Mouse (Mus musculus): ENCODE results near the gene Enah. TPM values are rescaled to one million over a fixed set of nuclear protein-coding genes. Genes with fewer than 3 reads are reported as not detected.

Enah gene
- polyA plus RNA-seq, 1 experiment from 2014 or later = 24.9 TPM

DNA sequence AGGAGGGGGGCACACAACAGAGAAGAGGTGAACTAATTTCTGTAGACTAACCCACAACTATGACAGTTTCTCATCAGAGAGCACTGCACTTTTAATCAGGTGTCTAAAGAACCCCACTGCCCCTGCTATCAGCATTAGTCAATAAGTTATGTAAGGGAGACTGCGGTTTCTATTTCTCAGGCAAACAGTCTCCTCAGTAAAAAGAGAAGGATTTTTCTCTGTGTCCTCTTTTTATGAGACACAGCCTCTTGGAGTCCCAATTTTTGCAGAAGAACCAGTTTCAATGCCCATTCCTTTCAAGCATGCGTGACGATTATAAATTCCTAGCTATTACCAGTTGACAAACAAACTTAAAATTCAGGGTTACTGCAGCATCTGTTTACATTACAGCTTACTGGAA lies 59.4 kb downstream of the Enah start:
- Histone ChIP-seq H3K9ac (ENCODE audit: low read length) (no peak overlapping the region), H3K36me3 (ENCODE audit: control insufficient read depth, insufficient read depth, low read length) (peaks cover 26% of the 10 kb centered on the region; the same call in 1 of the 2 replicates), H3K9me3 (ENCODE audit: control insufficient read depth, low read length) (no peaks in the 10 kb centered on the region), H3K4me2 (ENCODE audit: low read length) (no peak overlapping the region), H3K4me1 (replicated peaks; ENCODE audit: control insufficient read depth, insufficient read depth, low read length) (no peaks in the 10 kb centered on the region), H3K27ac (ENCODE audit: low read depth) (no peak overlapping the region), H3K27me3 (replicated peaks; ENCODE audit: control insufficient read depth, insufficient read depth, low read length) (no peaks in the 10 kb centered on the region), H3K4me3 (ENCODE audit: low read depth, low read length) (no peak overlapping the region)
- no peak for ATAC-seq (replicated peaks; ENCODE audit: low FRiP score, low TSS enrichment, low read depth)
- DNase-seq (ENCODE audit: low spot score) = no peak
- 81% methylated on average over 3 of the region's 3 CpGs for WGBS

DNA sequence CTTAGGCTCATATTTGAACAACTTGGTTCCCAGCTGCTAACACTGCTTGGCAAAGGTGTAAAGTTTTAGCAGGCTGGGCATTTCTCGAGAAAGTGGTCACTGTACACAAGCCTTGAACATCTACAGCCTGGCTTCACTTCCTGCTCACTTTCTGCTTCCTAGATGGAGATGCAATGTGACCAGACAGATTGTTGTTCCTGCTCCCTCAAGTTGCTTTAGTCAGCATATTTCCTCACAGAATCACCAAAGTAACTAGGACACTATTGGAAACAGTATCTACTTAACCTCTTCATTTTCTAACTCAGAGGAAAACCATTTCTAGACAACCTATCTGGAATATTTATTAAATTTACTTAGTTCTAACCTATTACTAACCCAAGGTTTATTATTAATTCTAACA lies 61.4 kb downstream of the Enah start:
- H3K27ac ChIP-seq (ENCODE audit: low read depth) = no peak overlapping the region
- no peak overlapping the region for H3K4me2 ChIP-seq (ENCODE audit: low read length)
- H3K4me1 ChIP-seq (replicated peaks; ENCODE audit: control insufficient read depth, insufficient read depth, low read length) = no peaks in the 10 kb centered on the region
- H3K9me3 ChIP-seq (ENCODE audit: control insufficient read depth, low read length) = no peaks in the 10 kb centered on the region
- H3K4me3 ChIP-seq (ENCODE audit: low read depth, low read length) = no peak overlapping the region
- ATAC-seq (replicated peaks; ENCODE audit: low FRiP score, low TSS enrichment, low read depth) (no peak), DNase-seq (ENCODE audit: low spot score) (no peak)
- no peak overlapping the region for H3K9ac ChIP-seq (ENCODE audit: low read length)
- no peaks in the 10 kb centered on the region for H3K27me3 ChIP-seq (replicated peaks; ENCODE audit: control insufficient read depth, insufficient read depth, low read length)
- H3K36me3 ChIP-seq (ENCODE audit: control insufficient read depth, insufficient read depth, low read length) = peaks cover 26% of the 10 kb centered on the region; the same call in 1 of the 2 replicates
- 93% methylated on average over 1 of the region's 1 CpGs for WGBS

- Histone ChIP-seq H3K4me2 (ENCODE audit: low read length) (no peak overlapping the region), H3K4me3 (ENCODE audit: low read depth, low read length) (no peak overlapping the region), H3K4me1 (replicated peaks; ENCODE audit: control insufficient read depth, insufficient read depth, low read length) (no peaks in the 10 kb centered on the region), H3K27me3 (replicated peaks; ENCODE audit: control insufficient read depth, insufficient read depth, low read length) (no peaks in the 10 kb centered on the region), H3K36me3 (ENCODE audit: control insufficient read depth, insufficient read depth, low read length) (peaks cover 26% of the 10 kb centered on the region; the same call in 1 of the 2 replicates), H3K9me3 (ENCODE audit: control insufficient read depth, low read length) (no peaks in the 10 kb centered on the region), H3K9ac (ENCODE audit: low read length) (no peak overlapping the region), H3K27ac (ENCODE audit: low read depth) (no peak overlapping the region)
- WGBS = 94% methylated on average over 2 of the region's 2 CpGs
- DNase-seq (ENCODE audit: low spot score) (no peak), ATAC-seq (replicated peaks; ENCODE audit: low FRiP score, low TSS enrichment, low read depth) (no peak)
Measured at GRCm38 (mm10) chr1:181957736-181958135, 62.1 kb downstream of the Enah start.

- Histone ChIP-seq H3K9me3 (ENCODE audit: control insufficient read depth, low read length) (no peaks in the 10 kb centered on the region), H3K9ac (ENCODE audit: low read length) (no peak overlapping the region), H3K27me3 (replicated peaks; ENCODE audit: control insufficient read depth, insufficient read depth, low read length) (no peaks in the 10 kb centered on the region), H3K4me2 (ENCODE audit: low read length) (no peak overlapping the region), H3K27ac (ENCODE audit: low read depth) (no peak overlapping the region), H3K4me3 (ENCODE audit: low read depth, low read length) (no peak overlapping the region), H3K36me3 (ENCODE audit: control insufficient read depth, insufficient read depth, low read length) (peaks cover 14% of the 10 kb centered on the region; the same call in 1 of the 2 replicates), H3K4me1 (replicated peaks; ENCODE audit: control insufficient read depth, insufficient read depth, low read length) (no peaks in the 10 kb centered on the region)
- no peak for ATAC-seq (replicated peaks; ENCODE audit: low FRiP score, low TSS enrichment, low read depth)
- DNase-seq (ENCODE audit: low spot score) = no peak
Measured at GRCm38 (mm10) chr1:181953547-181953946, 66.2 kb downstream of the Enah start.

- WGBS = 75% methylated on average over 5 of the region's 5 CpGs
- H3K4me2 ChIP-seq (ENCODE audit: low read length) = no peak overlapping the region
- H3K36me3 ChIP-seq (ENCODE audit: control insufficient read depth, insufficient read depth, low read length) = peaks cover 4% of the 10 kb centered on the region; the same call in 1 of the 2 replicates
- H3K27me3 ChIP-seq (replicated peaks; ENCODE audit: control insufficient read depth, insufficient read depth, low read length) = no peaks in the 10 kb centered on the region
- H3K27ac ChIP-seq (ENCODE audit: low read depth) = no peak overlapping the region
- no peak for ATAC-seq (replicated peaks; ENCODE audit: low FRiP score, low TSS enrichment, low read depth)
- H3K4me1 ChIP-seq (replicated peaks; ENCODE audit: control insufficient read depth, insufficient read depth, low read length) = no peaks in the 10 kb centered on the region
- DNase-seq (ENCODE audit: low spot score) = no peak
- H3K9me3 ChIP-seq (ENCODE audit: control insufficient read depth, low read length) = 0 out of 2 replicates have a peak, but pooled peaks cover 2% of the 10 kb centered on the region
- H3K4me3 ChIP-seq (ENCODE audit: low read depth, low read length) = no peak overlapping the region
- no peak overlapping the region for H3K9ac ChIP-seq (ENCODE audit: low read length)
Measured at GRCm38 (mm10) chr1:181951266-181951665, 68.5 kb downstream of the Enah start.

DNA sequence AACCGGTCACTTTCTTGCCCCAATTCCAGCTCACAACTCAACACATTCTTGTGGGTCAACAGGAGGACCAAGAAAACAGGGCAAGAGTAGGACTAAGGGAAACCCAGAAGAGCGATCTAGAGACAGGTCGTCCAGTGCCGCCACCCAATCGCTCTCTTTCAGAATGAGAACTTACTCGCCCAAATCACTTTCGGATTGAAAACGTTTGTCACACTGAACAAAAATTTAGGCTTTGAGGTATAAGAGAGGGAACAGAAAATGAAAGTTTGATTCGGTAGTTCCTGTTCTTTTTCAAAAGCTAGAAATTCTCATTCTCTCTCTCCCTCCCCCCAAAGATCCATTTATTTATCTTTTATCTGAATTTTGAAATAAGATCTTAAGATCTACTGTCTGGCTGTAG lies 69.1 kb downstream of the Enah start:
- no peak for DNase-seq (ENCODE audit: low spot score)
- Histone ChIP-seq H3K36me3 (ENCODE audit: control insufficient read depth, insufficient read depth, low read length) (no peaks in the 10 kb centered on the region; the same call in 1 of the 2 replicates), H3K27me3 (replicated peaks; ENCODE audit: control insufficient read depth, insufficient read depth, low read length) (no peaks in the 10 kb centered on the region), H3K4me2 (ENCODE audit: low read length) (no peak overlapping the region), H3K4me1 (replicated peaks; ENCODE audit: control insufficient read depth, insufficient read depth, low read length) (no peaks in the 10 kb centered on the region), H3K27ac (ENCODE audit: low read depth) (no peak overlapping the region), H3K9me3 (ENCODE audit: control insufficient read depth, low read length) (0 out of 2 replicates have a peak, but pooled peaks cover 2% of the 10 kb centered on the region), H3K4me3 (ENCODE audit: low read depth, low read length) (no peak overlapping the region), H3K9ac (ENCODE audit: low read length) (no peak overlapping the region)
- WGBS = 96% methylated on average over 9 of the region's 9 CpGs
- ATAC-seq (replicated peaks; ENCODE audit: low FRiP score, low TSS enrichment, low read depth) = no peak

- H3K9ac ChIP-seq (ENCODE audit: low read length) = no peak overlapping the region
- H3K36me3 ChIP-seq (ENCODE audit: control insufficient read depth, insufficient read depth, low read length) = no peaks in the 10 kb centered on the region
- no peaks in the 10 kb centered on the region for H3K4me1 ChIP-seq (replicated peaks; ENCODE audit: control insufficient read depth, insufficient read depth, low read length)
- H3K27ac ChIP-seq (ENCODE audit: low read depth) = no peak overlapping the region
- 0 out of 2 replicates have a peak, but pooled peaks cover 2% of the 10 kb centered on the region for H3K9me3 ChIP-seq (ENCODE audit: control insufficient read depth, low read length)
- no peaks in the 10 kb centered on the region for H3K27me3 ChIP-seq (replicated peaks; ENCODE audit: control insufficient read depth, insufficient read depth, low read length)
- ATAC-seq (replicated peaks; ENCODE audit: low FRiP score, low TSS enrichment, low read depth) (no peak), DNase-seq (ENCODE audit: low spot score) (no peak)
- H3K4me2 ChIP-seq (ENCODE audit: low read length) = no peak overlapping the region
- WGBS = 93% methylated on average over 3 of the region's 3 CpGs
- H3K4me3 ChIP-seq (ENCODE audit: low read depth, low read length) = no peak overlapping the region
Measured at GRCm38 (mm10) chr1:181948191-181948590, 71.6 kb downstream of the Enah start.

- ATAC-seq (replicated peaks; ENCODE audit: low FRiP score, low TSS enrichment, low read depth) = no peak
- Histone ChIP-seq H3K4me3 (ENCODE audit: low read depth, low read length) (no peak overlapping the region), H3K4me2 (ENCODE audit: low read length) (no peak overlapping the region), H3K4me1 (replicated peaks; ENCODE audit: control insufficient read depth, insufficient read depth, low read length) (no peaks in the 10 kb centered on the region), H3K9ac (ENCODE audit: low read length) (no peak overlapping the region), H3K9me3 (ENCODE audit: control insufficient read depth, low read length) (no peaks in the 10 kb centered on the region), H3K36me3 (ENCODE audit: control insufficient read depth, insufficient read depth, low read length) (no peaks in the 10 kb centered on the region), H3K27me3 (replicated peaks; ENCODE audit: control insufficient read depth, insufficient read depth, low read length) (no peaks in the 10 kb centered on the region), H3K27ac (ENCODE audit: low read depth) (no peak overlapping the region)
- WGBS = 31% methylated on average over 2 of the region's 2 CpGs
- DNase-seq (ENCODE audit: low spot score) = no peak
Measured at GRCm38 (mm10) chr1:181937064-181937463, 82.7 kb downstream of the Enah start.

GRCm38 (mm10) chr1:181928388-181928787 lies 91.4 kb downstream of the Enah start:
- Histone ChIP-seq H3K4me1 (replicated peaks; ENCODE audit: control insufficient read depth, insufficient read depth, low read length) (no peaks in the 10 kb centered on the region), H3K27ac (ENCODE audit: low read depth) (no peak overlapping the region), H3K4me2 (ENCODE audit: low read length) (no peak overlapping the region), H3K9me3 (ENCODE audit: control insufficient read depth, low read length) (no peaks in the 10 kb centered on the region), H3K27me3 (replicated peaks; ENCODE audit: control insufficient read depth, insufficient read depth, low read length) (no peaks in the 10 kb centered on the region), H3K9ac (ENCODE audit: low read length) (no peak overlapping the region), H3K36me3 (ENCODE audit: control insufficient read depth, insufficient read depth, low read length) (peaks cover 24% of the 10 kb centered on the region), H3K4me3 (ENCODE audit: low read depth, low read length) (no peak overlapping the region)
- WGBS = 77% methylated on average over 5 of the region's 5 CpGs
- ATAC-seq (replicated peaks; ENCODE audit: low FRiP score, low TSS enrichment, low read depth) = no peak
- DNase-seq (ENCODE audit: low spot score) = no peak

Measured in intestine, embryonic 14.5 days (tissue).